Mouse (Mus musculus): ENCODE results near the gene Uck2.

The Uck2 gene

DNA sequence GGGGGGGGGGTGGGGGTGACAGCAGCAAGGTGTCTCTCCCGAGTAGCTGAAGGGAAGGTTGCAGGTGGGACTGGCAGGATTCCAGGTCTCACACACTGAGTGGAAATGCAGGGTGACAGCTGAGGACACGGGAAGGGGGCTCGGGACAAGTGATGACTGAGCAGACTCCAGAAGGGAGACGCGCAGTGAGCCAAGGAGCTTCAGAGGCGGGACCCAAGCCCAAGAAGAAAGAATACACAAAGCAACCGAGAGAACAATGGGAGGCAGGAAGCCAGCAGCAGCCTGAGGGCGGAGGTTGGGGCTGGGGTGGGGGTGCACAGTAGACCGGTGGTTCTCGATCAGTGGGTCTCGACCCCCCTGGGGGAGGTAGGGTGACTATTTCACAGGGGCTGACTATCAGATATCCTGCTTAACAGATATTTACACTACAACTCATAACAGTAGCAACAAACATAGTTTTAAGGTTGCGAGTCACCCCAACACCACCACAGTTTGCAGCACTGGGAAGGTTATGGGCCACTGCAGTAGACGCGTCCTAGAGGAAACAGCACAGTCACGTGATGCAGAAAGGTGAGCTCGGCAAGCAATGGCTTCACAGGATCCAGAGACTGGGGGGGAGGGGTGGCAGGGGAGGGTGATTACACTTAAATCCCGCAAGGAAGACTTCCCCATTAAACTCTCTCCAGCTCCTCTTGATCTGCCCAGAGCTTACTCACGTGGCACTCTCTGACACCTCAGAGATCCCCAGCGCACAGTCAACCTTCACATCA is 14.6 kb downstream of the Uck2 start:
- peaks cover 96% of the 10 kb centered on the region for H3K4me1 ChIP-seq (replicated peaks; ENCODE audit: low read depth, low read length)
- H3K36me3 ChIP-seq (ENCODE audit: insufficient read depth, low read length), result peaks cover 49% of the 10 kb centered on the region
- no peaks in the 10 kb centered on the region for H3K9me3 ChIP-seq (ENCODE audit: low read length)
- H3K4me3 ChIP-seq (replicated peaks; ENCODE audit: low read length), result peak overlapping the region; percentile 62
- no peak for TF ChIP-seq POU5F1 (IDR thresholded peaks at IDR 0.05; ENCODE audit: borderline replicate concordance, low read length)
- no peak for TF ChIP-seq CTCF (conservative IDR thresholded peaks at IDR 0.05; ENCODE audit: low read length)
- TF ChIP-seq NANOG (IDR thresholded peaks at IDR 0.05; ENCODE audit: borderline replicate concordance, low read length), result no peak
- no peaks in the 10 kb centered on the region for H3K27me3 ChIP-seq (ENCODE audit: insufficient read depth, low read length)

GRCm38 (mm10) chr1:167269856-167270270 is 15.3 kb downstream of the Uck2 start:
- Histone ChIP-seq H3K36me3 (ENCODE audit: insufficient read depth, low read length) (peaks cover 55% of the 10 kb centered on the region), H3K4me3 (replicated peaks; ENCODE audit: low read length) (peak overlapping the region; percentile 62), H3K27me3 (ENCODE audit: insufficient read depth, low read length) (no peaks in the 10 kb centered on the region), H3K4me1 (replicated peaks; ENCODE audit: low read depth, low read length) (peaks cover 96% of the 10 kb centered on the region), H3K9me3 (ENCODE audit: low read length) (no peaks in the 10 kb centered on the region)
- TF ChIP-seq CTCF (conservative IDR thresholded peaks at IDR 0.05; ENCODE audit: low read length) (no peak), NANOG (IDR thresholded peaks at IDR 0.05; ENCODE audit: borderline replicate concordance, low read length) (no peak), POU5F1 (IDR thresholded peaks at IDR 0.05; ENCODE audit: borderline replicate concordance, low read length) (no peak)

DNA sequence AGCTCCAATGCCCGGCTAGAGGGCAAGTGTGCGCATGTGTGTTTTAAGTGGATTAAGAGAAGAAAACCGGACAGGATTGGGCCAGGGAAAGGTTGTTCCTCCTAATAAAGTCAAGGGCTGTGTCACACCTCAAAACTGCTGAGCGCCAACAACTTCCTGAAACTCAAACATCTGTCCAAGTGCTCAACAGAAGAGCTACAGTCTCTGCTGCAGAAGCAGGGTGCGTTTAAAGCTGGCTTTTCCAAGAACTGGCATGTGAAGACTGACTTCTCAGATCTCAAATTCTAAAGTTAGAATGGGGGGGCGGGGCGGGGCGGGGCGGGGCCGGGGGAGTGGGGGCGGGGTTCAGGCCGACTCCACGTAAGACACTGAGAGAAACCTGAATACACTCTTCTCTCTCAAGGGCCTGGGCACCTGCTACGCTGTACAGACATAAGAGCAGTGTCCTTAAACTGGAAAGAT is 15.7 kb downstream of the Uck2 start:
- TF ChIP-seq CTCF (conservative IDR thresholded peaks at IDR 0.05; ENCODE audit: low read length) (no peak), POU5F1 (IDR thresholded peaks at IDR 0.05; ENCODE audit: borderline replicate concordance, low read length) (no peak), NANOG (IDR thresholded peaks at IDR 0.05; ENCODE audit: borderline replicate concordance, low read length) (no peak)
- Histone ChIP-seq H3K4me3 (replicated peaks; ENCODE audit: low read length) (peak overlapping the region; percentile 62), H3K36me3 (ENCODE audit: insufficient read depth, low read length) (peaks cover 58% of the 10 kb centered on the region), H3K4me1 (replicated peaks; ENCODE audit: low read depth, low read length) (peaks cover 96% of the 10 kb centered on the region), H3K9me3 (ENCODE audit: low read length) (no peaks in the 10 kb centered on the region), H3K27me3 (ENCODE audit: insufficient read depth, low read length) (no peaks in the 10 kb centered on the region)

- H3K4me3 ChIP-seq (replicated peaks; ENCODE audit: low read length), result 0 out of 2 replicates have a peak overlapping the region, but pooled peaks have one; percentile 11
- H3K27me3 ChIP-seq (ENCODE audit: insufficient read depth, low read length), result no peaks in the 10 kb centered on the region
- TF ChIP-seq CTCF (conservative IDR thresholded peaks at IDR 0.05; ENCODE audit: low read length) (no peak), NANOG (IDR thresholded peaks at IDR 0.05; ENCODE audit: borderline replicate concordance, low read length) (no peak), POU5F1 (IDR thresholded peaks at IDR 0.05; ENCODE audit: borderline replicate concordance, low read length) (no peak)
- H3K9me3 ChIP-seq (ENCODE audit: low read length), result no peaks in the 10 kb centered on the region
- H3K36me3 ChIP-seq (ENCODE audit: insufficient read depth, low read length), result peaks cover 60% of the 10 kb centered on the region
- H3K4me1 ChIP-seq (replicated peaks; ENCODE audit: low read depth, low read length), result peaks cover 97% of the 10 kb centered on the region
These were observed 16.6 kb downstream of the Uck2 start for GRCm38 (mm10) chr1:167268360-167269063.

DNA sequence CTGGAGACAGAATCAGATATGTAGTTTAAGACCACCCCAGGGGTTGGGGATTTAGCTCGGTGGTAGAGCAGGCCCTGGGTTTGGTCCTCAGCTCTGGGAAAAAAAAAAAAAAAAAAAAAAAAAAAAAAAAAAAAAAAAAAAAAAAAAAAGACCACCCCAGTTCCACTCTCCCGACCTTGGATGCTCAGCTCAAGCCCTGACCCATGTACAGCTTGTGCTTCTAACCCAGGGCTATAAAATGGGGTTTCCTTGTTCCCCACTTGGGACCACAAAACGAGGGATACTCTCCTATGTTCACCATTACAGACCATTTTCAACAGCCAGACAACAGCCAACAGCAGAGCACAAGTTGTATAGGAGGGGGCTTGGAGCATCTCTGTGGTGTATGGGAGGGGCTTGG is 18.4 kb downstream of the Uck2 start:
- Histone ChIP-seq H3K36me3 (ENCODE audit: insufficient read depth, low read length) (peaks cover 69% of the 10 kb centered on the region), H3K27me3 (ENCODE audit: insufficient read depth, low read length) (no peaks in the 10 kb centered on the region), H3K4me3 (replicated peaks; ENCODE audit: low read length) (no peak overlapping the region), H3K4me1 (replicated peaks; ENCODE audit: low read depth, low read length) (peaks cover 97% of the 10 kb centered on the region), H3K9me3 (ENCODE audit: low read length) (no peaks in the 10 kb centered on the region)
- TF ChIP-seq NANOG (IDR thresholded peaks at IDR 0.05; ENCODE audit: borderline replicate concordance, low read length), result no peak
- TF ChIP-seq POU5F1 (IDR thresholded peaks at IDR 0.05; ENCODE audit: borderline replicate concordance, low read length), result no peak
- no peak for TF ChIP-seq CTCF (conservative IDR thresholded peaks at IDR 0.05; ENCODE audit: low read length)

GRCm38 (mm10) chr1:167265366-167265765 is 19.8 kb downstream of the Uck2 start:
- TF ChIP-seq CTCF (conservative IDR thresholded peaks at IDR 0.05; ENCODE audit: low read length) (no peak), POU5F1 (IDR thresholded peaks at IDR 0.05; ENCODE audit: borderline replicate concordance, low read length) (no peak), NANOG (IDR thresholded peaks at IDR 0.05; ENCODE audit: borderline replicate concordance, low read length) (no peak)
- Histone ChIP-seq H3K27me3 (ENCODE audit: insufficient read depth, low read length) (no peaks in the 10 kb centered on the region), H3K4me3 (replicated peaks; ENCODE audit: low read length) (no peak overlapping the region), H3K36me3 (ENCODE audit: insufficient read depth, low read length) (peaks cover 77% of the 10 kb centered on the region), H3K9me3 (ENCODE audit: low read length) (no peaks in the 10 kb centered on the region), H3K4me1 (replicated peaks; ENCODE audit: low read depth, low read length) (peaks cover 97% of the 10 kb centered on the region)

DNA sequence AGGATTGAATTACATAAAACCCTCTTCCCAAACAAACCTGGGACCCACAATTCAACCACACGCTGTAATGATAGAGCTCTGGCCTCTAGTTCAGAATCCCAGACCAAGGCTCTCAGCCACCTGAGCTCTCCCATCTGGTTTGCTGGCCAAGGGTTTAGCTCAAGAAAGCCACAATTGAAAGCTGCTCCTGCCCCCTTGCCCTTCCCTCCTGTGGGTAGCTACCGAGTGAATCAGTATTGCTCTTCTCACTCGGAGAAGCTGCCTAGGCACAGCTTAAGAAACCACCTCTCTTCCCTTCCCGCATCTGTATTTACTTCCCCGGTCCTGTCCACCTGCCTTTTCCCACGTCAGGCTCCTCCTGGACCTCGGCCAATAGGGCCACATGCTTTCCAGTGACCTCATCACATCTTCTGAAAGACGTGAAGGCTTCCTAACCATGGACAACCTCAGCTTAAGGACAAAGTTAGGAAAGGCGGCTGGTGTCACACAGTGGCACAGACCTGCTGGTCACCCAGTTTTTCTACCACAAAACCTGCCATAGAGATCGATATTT is 22.6 kb downstream of the Uck2 start:
- H3K36me3 ChIP-seq (ENCODE audit: insufficient read depth, low read length), result peaks cover 77% of the 10 kb centered on the region
- TF ChIP-seq POU5F1 (IDR thresholded peaks at IDR 0.05; ENCODE audit: borderline replicate concordance, low read length), result no peak
- TF ChIP-seq CTCF (conservative IDR thresholded peaks at IDR 0.05; ENCODE audit: low read length), result no peak
- no peak for TF ChIP-seq NANOG (IDR thresholded peaks at IDR 0.05; ENCODE audit: borderline replicate concordance, low read length)
- H3K4me1 ChIP-seq (replicated peaks; ENCODE audit: low read depth, low read length), result peaks cover 89% of the 10 kb centered on the region
- no peak overlapping the region for H3K4me3 ChIP-seq (replicated peaks; ENCODE audit: low read length)
- H3K9me3 ChIP-seq (ENCODE audit: low read length), result no peaks in the 10 kb centered on the region
- no peaks in the 10 kb centered on the region for H3K27me3 ChIP-seq (ENCODE audit: insufficient read depth, low read length)

GRCm38 (mm10) chr1:167261750-167262149 is 23.4 kb downstream of the Uck2 start:
- Histone ChIP-seq H3K9me3 (ENCODE audit: low read length) (no peaks in the 10 kb centered on the region), H3K4me3 (replicated peaks; ENCODE audit: low read length) (no peak overlapping the region), H3K27me3 (ENCODE audit: insufficient read depth, low read length) (no peaks in the 10 kb centered on the region), H3K36me3 (ENCODE audit: insufficient read depth, low read length) (peaks cover 73% of the 10 kb centered on the region), H3K4me1 (replicated peaks; ENCODE audit: low read depth, low read length) (peaks cover 89% of the 10 kb centered on the region)
- no peak for TF ChIP-seq NANOG (IDR thresholded peaks at IDR 0.05; ENCODE audit: borderline replicate concordance, low read length)
- no peak for TF ChIP-seq POU5F1 (IDR thresholded peaks at IDR 0.05; ENCODE audit: borderline replicate concordance, low read length)
- no peak for TF ChIP-seq CTCF (conservative IDR thresholded peaks at IDR 0.05; ENCODE audit: low read length)

All from E14TG2a.4 (cell line).